Mouse (Mus musculus) hindbrain, embryonic 12.5 days (tissue): Measurements from ENCODE around the gene Kiss1. TPM values are rescaled to one million over a fixed set of nuclear protein-coding genes. Genes with fewer than 3 reads are reported as not detected.
"Not testable (repeated sequence)": the region's sequence is repeated elsewhere in the genome, so short reads cannot be mapped to it uniquely, and the experiment has no call there.

Source experiments
- ATAC-seq: fragments of 200-750 bp; cut with Nextera tagmentation; 2 replicates; pipeline ENCODE4 v1.8.0; 2017; ENCODE audit warnings: moderate TSS enrichment; ENCODE audit not compliant: low FRiP score
- H3K27ac ChIP-seq: fragments of 300-500 bp; sonication (generic); 2 replicates; pipeline ENCODE4 v1.5.1; 2016; ENCODE audit warnings: mild to moderate bottlenecking
- H3K27me3 ChIP-seq: fragments of 300-500 bp; sonication (generic); 2 replicates; pipeline ENCODE4 v1.6.1; 2016; ENCODE audit warnings: mild to moderate bottlenecking
- H3K36me3 ChIP-seq: fragments of 300-500 bp; sonication (generic); 2 replicates; pipeline ENCODE4 v1.6.1; 2016; ENCODE audit warnings: mild to moderate bottlenecking
- H3K4me1 ChIP-seq: fragments of 300-500 bp; sonication (generic); 2 replicates; pipeline ENCODE4 v1.6.1; 2016
- H3K4me2 ChIP-seq: fragments of 300-500 bp; sonication (generic); replicated peaks from 2 replicates; pipeline ENCODE4 v1.6.1; 2016; ENCODE audit warnings: mild to moderate bottlenecking
- H3K4me3 ChIP-seq: fragments of 300-500 bp; sonication (generic); 2 replicates; pipeline ENCODE4 v1.5.1; 2016; ENCODE audit warnings: mild to moderate bottlenecking
- H3K9ac ChIP-seq: fragments of 300-500 bp; sonication (generic); 2 replicates; pipeline ENCODE4 v1.6.1; 2016; ENCODE audit warnings: mild to moderate bottlenecking, moderate library complexity
- H3K9me3 ChIP-seq: fragments of 300-500 bp; sonication (generic); replicated peaks from 2 replicates; pipeline ENCODE4 v1.6.1; 2016; ENCODE audit warnings: mild to moderate bottlenecking
- WGBS: fragments of 180-500 bp; shearing (Covaris S2); methylation state at CpG from one replicate; pipeline ENCODE4 v1.1.7; 2016; 5-methylcytosine and 5-hydroxymethylcytosine counted together
- polyA plus RNA-seq: library from polyadenylated mRNA; unstranded; fragments of >200 nt; fragmentation: Nextera tagmentation; extraction: Ambion mirVana; gene quantifications from 2 replicates; pipeline ENCODE4 v1.2.1, GENCODE M21; 2016

Kiss1 gene
- polyA plus RNA-seq, 1 experiment from 2014 or later = not detected

GRCm38 (mm10) chr1:133325951-133326350 is 4.3 kb downstream of the Kiss1 start:
- WGBS = 81% methylated on average over 8 of the region's 8 CpGs
- no peak overlapping the region for H3K4me3 ChIP-seq
- H3K9me3 ChIP-seq = no peaks in the 10 kb centered on the region
- no peak overlapping the region for H3K4me2 ChIP-seq
- H3K4me1 ChIP-seq = peaks cover 26% of the 10 kb centered on the region
- no peaks in the 10 kb centered on the region for H3K36me3 ChIP-seq
- no peak overlapping the region for H3K9ac ChIP-seq
- peaks cover 30% of the 10 kb centered on the region for H3K27me3 ChIP-seq
- ATAC-seq = no peak
- H3K27ac ChIP-seq = no peak overlapping the region

- H3K9me3 ChIP-seq = no peaks in the 10 kb centered on the region
- no peaks in the 10 kb centered on the region for H3K36me3 ChIP-seq
- peaks cover 30% of the 10 kb centered on the region for H3K27me3 ChIP-seq
- WGBS = 57% methylated on average over 5 of the region's 5 CpGs
- no peak overlapping the region for H3K9ac ChIP-seq
- H3K27ac ChIP-seq = no peak overlapping the region
- no peak overlapping the region for H3K4me3 ChIP-seq
- no peak for ATAC-seq
- peaks cover 29% of the 10 kb centered on the region for H3K4me1 ChIP-seq
- H3K4me2 ChIP-seq = no peak overlapping the region
These were observed 5.4 kb downstream of the Kiss1 start for GRCm38 (mm10) chr1:133327094-133327493.

GRCm38 (mm10) chr1:133328299-133328795 is 6.7 kb downstream of the Kiss1 start:
- Histone ChIP-seq H3K36me3 (no peaks in the 10 kb centered on the region), H3K4me3 (no peak overlapping the region), H3K4me1 (peaks cover 26% of the 10 kb centered on the region), H3K9ac (no peak overlapping the region), H3K27me3 (peaks cover 30% of the 10 kb centered on the region), H3K4me2 (no peak overlapping the region), H3K27ac (no peak overlapping the region), H3K9me3 (no peaks in the 10 kb centered on the region)
- no peak for ATAC-seq
- 64% methylated on average over 6 of the region's 6 CpGs for WGBS

- 8% methylated on average over 33 of the region's 34 CpGs for WGBS
These were observed 7.4 kb downstream of the Kiss1 start for GRCm38 (mm10) chr1:133328896-133329637.

GRCm38 (mm10) chr1:133329638-133329964 is 7.9 kb downstream of the Kiss1 start:
- peaks cover 24% of the 10 kb centered on the region for H3K4me1 ChIP-seq
- H3K36me3 ChIP-seq = no peaks in the 10 kb centered on the region
- WGBS = 25% methylated on average over 7 of the region's 7 CpGs
- no peak for ATAC-seq
- no peak overlapping the region for H3K27ac ChIP-seq
- peak overlapping the region; percentile 47 for H3K9ac ChIP-seq
- H3K4me3 ChIP-seq = peak overlapping the region; percentile 24
- peak overlapping the region; percentile 59 for H3K4me2 ChIP-seq
- H3K27me3 ChIP-seq = peaks cover 30% of the 10 kb centered on the region
- no peaks in the 10 kb centered on the region for H3K9me3 ChIP-seq

More at GRCm38 (mm10) chr1:133328896-133329637, 7.4 kb downstream of the Kiss1 start:
- Histone ChIP-seq H3K36me3 (no peaks in the 10 kb centered on the region), H3K4me3 (peak overlapping the region; percentile 24), H3K27ac (no peak overlapping the region), H3K9ac (peak overlapping the region; percentile 47), H3K9me3 (no peaks in the 10 kb centered on the region), H3K4me1 (peaks cover 24% of the 10 kb centered on the region), H3K4me2 (peak overlapping the region; percentile 59), H3K27me3 (peaks cover 30% of the 10 kb centered on the region)
- ATAC-seq = no peak

- Histone ChIP-seq H3K27me3 (peaks cover 30% of the 10 kb centered on the region), H3K4me1 (peaks cover 24% of the 10 kb centered on the region), H3K36me3 (no peaks in the 10 kb centered on the region), H3K4me3 (no peak overlapping the region), H3K9me3 (no peaks in the 10 kb centered on the region), H3K9ac (no peak overlapping the region), H3K27ac (0 out of 2 replicates have a peak overlapping the region, but pooled peaks have one; percentile 30), H3K4me2 (no peak overlapping the region)
- 45% methylated on average over 3 of the region's 3 CpGs for WGBS
- ATAC-seq = peak; percentile 70
These were observed 9.5 kb downstream of the Kiss1 start for GRCm38 (mm10) chr1:133331142-133331541.

- no peak overlapping the region for H3K4me2 ChIP-seq
- no peak overlapping the region for H3K4me3 ChIP-seq
- no peak overlapping the region for H3K9ac ChIP-seq
- peaks cover 24% of the 10 kb centered on the region for H3K4me1 ChIP-seq
- ATAC-seq = no peak
- H3K36me3 ChIP-seq = no peaks in the 10 kb centered on the region
- H3K27me3 ChIP-seq = peaks cover 25% of the 10 kb centered on the region
- no peaks in the 10 kb centered on the region for H3K9me3 ChIP-seq
- 92% methylated on average over 11 of the region's 11 CpGs for WGBS
- no peak overlapping the region for H3K27ac ChIP-seq
These were observed 11.2 kb downstream of the Kiss1 start for GRCm38 (mm10) chr1:133332656-133333430.

GRCm38 (mm10) chr1:133333937-133334336 is 12.3 kb downstream of the Kiss1 start:
- Histone ChIP-seq H3K9ac (no peak overlapping the region), H3K4me2 (no peak overlapping the region), H3K9me3 (no peaks in the 10 kb centered on the region), H3K36me3 (no peaks in the 10 kb centered on the region), H3K27ac (no peak overlapping the region), H3K27me3 (peaks cover 15% of the 10 kb centered on the region), H3K4me3 (no peak overlapping the region), H3K4me1 (peaks cover 22% of the 10 kb centered on the region)
- 60% methylated on average over 6 of the region's 6 CpGs for WGBS
- no peak for ATAC-seq

GRCm38 (mm10) chr1:133340403-133340802 is 18.7 kb downstream of the Kiss1 start:
- not testable (repeated sequence) for H3K4me1 ChIP-seq, H3K27me3 ChIP-seq, H3K36me3 ChIP-seq, H3K27ac ChIP-seq, H3K4me3 ChIP-seq, H3K4me2 ChIP-seq, H3K9me3 ChIP-seq, ATAC-seq, H3K9ac ChIP-seq
- WGBS = 67% methylated on average over 1 of the region's 1 CpGs

GRCm38 (mm10) chr1:133344357-133344756 is 22.7 kb downstream of the Kiss1 start:
- no peak overlapping the region for H3K27ac ChIP-seq
- ATAC-seq = no peak
- no peak overlapping the region for H3K4me3 ChIP-seq
- H3K36me3 ChIP-seq = no peaks in the 10 kb centered on the region
- no peaks in the 10 kb centered on the region for H3K9me3 ChIP-seq
- no peak overlapping the region for H3K4me2 ChIP-seq
- no peak overlapping the region for H3K9ac ChIP-seq
- 97% methylated on average over 2 of the region's 2 CpGs for WGBS
- H3K27me3 ChIP-seq = no peaks in the 10 kb centered on the region
- 0 out of 2 replicates have a peak, but pooled peaks cover 2% of the 10 kb centered on the region for H3K4me1 ChIP-seq

GRCm38 (mm10) chr1:133346531-133346930 is 24.9 kb downstream of the Kiss1 start:
- Histone ChIP-seq H3K4me2 (no peak overlapping the region), H3K4me1 (peaks cover 10% of the 10 kb centered on the region; the same call in 1 of the 2 replicates), H3K27me3 (no peaks in the 10 kb centered on the region), H3K4me3 (no peak overlapping the region), H3K36me3 (no peaks in the 10 kb centered on the region), H3K9ac (no peak overlapping the region), H3K27ac (no peak overlapping the region), H3K9me3 (no peaks in the 10 kb centered on the region)
- no peak for ATAC-seq
- WGBS = 88% methylated on average over 9 of the region's 9 CpGs

GRCm38 (mm10) chr1:133347226-133347625 is 25.6 kb downstream of the Kiss1 start:
- no peaks in the 10 kb centered on the region for H3K36me3 ChIP-seq
- no peak for ATAC-seq
- H3K27me3 ChIP-seq = no peaks in the 10 kb centered on the region
- H3K9ac ChIP-seq = no peak overlapping the region
- peaks cover 10% of the 10 kb centered on the region; the same call in 1 of the 2 replicates for H3K4me1 ChIP-seq
- H3K9me3 ChIP-seq = no peaks in the 10 kb centered on the region
- 78% methylated on average over 3 of the region's 3 CpGs for WGBS
- H3K4me2 ChIP-seq = no peak overlapping the region
- H3K4me3 ChIP-seq = no peak overlapping the region
- no peak overlapping the region for H3K27ac ChIP-seq
